ENCODE assay signal across 7 mouse cellular contexts in genomic region chr16:90384846-90385245, GRCm38 (mm10). TPM values are rescaled to one million over a fixed set of nuclear protein-coding genes. Genes with fewer than 3 reads are reported as not detected.
A peak's percentile ranks its signal among the peaks of the same experiment; 100 is the strongest.
DNase-seq lines count a peak whose midpoint lies in the region; ATAC-seq and TF ChIP-seq lines count a peak whose summit lies in the region.

No protein-coding gene starts in this region.

- H3K4me3 ChIP-seq in lung, postnatal 0 days (ENCODE audit: low read depth, low read length) = peak overlapping the region; percentile 79
- peak overlapping the region; percentile 94 for H3K4me3 ChIP-seq in hindbrain, embryonic 10.5 days

- no peaks in the 10 kb centered on the region for H3K36me3 ChIP-seq in lung, postnatal 0 days (ENCODE audit: insufficient read depth, low read length)
- H3K36me3 ChIP-seq in hindbrain, embryonic 10.5 days = peaks cover 10% of the 10 kb centered on the region

- DNase-seq in lung, postnatal 0 days (ENCODE audit: low spot score) = peak; percentile 63
- no peak for DNase-seq in lung, adult 18-20 months
- peak; percentile 28 for DNase-seq in hindbrain, embryonic 10.5 days (ENCODE audit: low spot score)
- peak; percentile 63 for DNase-seq in lung, postnatal 10 days
- no peak for DNase-seq in frontal cortex, adult 2 months (ENCODE audit: extremely low spot score in 1 of 2, low spot score in 1 of 2)
- no peak for DNase-seq in spleen, postnatal 14 days (ENCODE audit: low spot score in 2 of 2)
- DNase-seq in cerebellum, postnatal 25 days = no peak

- H3K27me3 ChIP-seq in lung, postnatal 0 days (replicated peaks; ENCODE audit: insufficient read depth, low read length) = no peaks in the 10 kb centered on the region
- H3K27me3 ChIP-seq in hindbrain, embryonic 10.5 days (ENCODE audit: insufficient read depth, poor library complexity, severe bottlenecking) = peaks cover 39% of the 10 kb centered on the region

- H3K4me1 ChIP-seq in lung, postnatal 0 days (ENCODE audit: insufficient read depth, low read depth, low read length) = peaks cover 8% of the 10 kb centered on the region; the same call in 1 of the 2 replicates
- H3K4me1 ChIP-seq in hindbrain, embryonic 10.5 days (replicated peaks) = peaks cover 49% of the 10 kb centered on the region

- no peaks in the 10 kb centered on the region for H3K9me3 ChIP-seq in lung, postnatal 0 days (ENCODE audit: low read length)
- H3K9me3 ChIP-seq in hindbrain, embryonic 10.5 days = 0 out of 2 replicates have a peak, but pooled peaks cover 5% of the 10 kb centered on the region

- 0 out of 2 replicates have a peak overlapping the region, but pooled peaks have one; percentile 66 for H3K9ac ChIP-seq in lung, postnatal 0 days (replicated peaks; ENCODE audit: low read depth)

- 7% methylated on average over 12 of the region's 12 CpGs for WGBS in lung, postnatal 0 days
- WGBS in hindbrain, embryonic 10.5 days = 4% methylated on average over 12 of the region's 12 CpGs

- peak overlapping the region; percentile 87 for H3K27ac ChIP-seq in lung, postnatal 0 days (ENCODE audit: low read length)
- peak overlapping the region; percentile 98 for H3K27ac ChIP-seq in hindbrain, embryonic 10.5 days

- H3K4me2 ChIP-seq in lung, postnatal 0 days (replicated peaks; ENCODE audit: low read depth, low read length) = peak overlapping the region; percentile 95

- TF ChIP-seq EP300 in lung, postnatal 0 days (IDR thresholded peaks at IDR 0.05) = no peak

- no peak for ATAC-seq in lung, postnatal 0 days

- no peak for TF ChIP-seq CTCF in lung, postnatal 0 days (IDR thresholded peaks at IDR 0.05)

RNA-seq across cellular contexts. Expression of gene Hunk, which starts 1.0 kb away (rescaled TPM):
- 6.4 and 7.4 TPM in 2 replicates for polyA plus RNA-seq in lung, postnatal 0 days (2015; fragmentation: Nextera tagmentation; extraction: Ambion mirVana)
- 12.7 and 14.4 TPM in 2 replicates for polyA plus RNA-seq in hindbrain, embryonic 10.5 days (2016; fragmentation: Nextera tagmentation; extraction: Ambion mirVana)
- polyA plus RNA-seq in frontal cortex, adult 2 months (2012; rRNA removed) = 7.6 and 8.0 TPM in 2 replicates

Comparison
In these comparisons a context has a peak if more than half of its experiments do, and no peak if none do; other contexts are left out.
1. DNase-seq: peak in lung, postnatal 0 days (single experiment), hindbrain, embryonic 10.5 days (single experiment) and lung, postnatal 10 days (single experiment); none in lung, adult 18-20 months (0 of 2), frontal cortex, adult 2 months (0 of 2), spleen, postnatal 14 days (0 of 2) and cerebellum, postnatal 25 days (0 of 2).